Mouse (Mus musculus) heart, postnatal 0 days (tissue): ENCODE results near the gene Ttc25.

ENCODE experiments used
- CTCF ChIP-seq: IDR thresholded peaks from 2 replicates; pipeline ENCODE4 v1.5.1; 2016; ENCODE audit warnings: antibody characterized with exemption, control low read depth, low read depth
- EP300 ChIP-seq: IDR thresholded peaks from 2 replicates; pipeline ENCODE4 v1.6.1; 2016; ENCODE audit warnings: antibody characterized with exemption, low read depth

DNA sequence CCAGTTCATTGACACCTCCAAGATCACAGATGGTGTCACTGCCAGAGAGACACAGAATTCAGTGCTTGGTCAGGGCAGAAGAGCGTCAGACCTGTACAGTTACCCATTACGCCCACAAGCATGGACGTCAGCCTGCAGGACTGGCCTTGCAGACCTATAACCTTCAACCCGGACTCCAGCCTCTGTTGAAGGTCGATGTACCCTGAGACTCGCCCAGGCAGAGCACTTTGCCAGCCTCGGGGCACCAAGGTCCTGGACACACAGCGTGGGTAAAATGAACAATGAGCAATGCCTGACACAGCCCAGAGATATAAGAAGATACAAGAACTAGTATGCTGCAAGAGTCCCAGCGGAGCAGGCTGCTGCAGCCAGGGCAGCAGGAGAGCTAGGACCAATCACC lies 30.3 kb upstream of the Ttc25 start:
- TF ChIP-seq CTCF (no peak), EP300 (no peak)
